Mouse (Mus musculus) retina, postnatal 7 days (tissue): ENCODE measurements around the gene Vps26c.
"Not testable (repeated sequence)": the region's sequence is repeated elsewhere in the genome, so short reads cannot be mapped to it uniquely, and the experiment has no call there.

Experiments
- DNase-seq: peaks from one replicate; pipeline ENCODE4 v3.0.0-alpha.2; 2012; ENCODE audit warnings: low read depth, low spot score

Gene Vps26c

GRCm38 (mm10) chr16:94545781-94546562, 19.3 kb upstream of the Vps26c start:
- DNase-seq = no peak

GRCm38 (mm10) chr16:94544540-94545105, 18.0 kb upstream of the Vps26c start:
- no peak for DNase-seq

- DNase-seq = no peak
Measured at GRCm38 (mm10) chr16:94542898-94543297, 16.3 kb upstream of the Vps26c start.

GRCm38 (mm10) chr16:94540140-94540539, 13.5 kb upstream of the Vps26c start:
- no peak for DNase-seq

- no peak for DNase-seq
Measured at GRCm38 (mm10) chr16:94537159-94537527, 10.5 kb upstream of the Vps26c start.

- no peak for DNase-seq
Measured at GRCm38 (mm10) chr16:94536417-94537158, 10.0 kb upstream of the Vps26c start.

- DNase-seq = no peak
Measured at GRCm38 (mm10) chr16:94535716-94536115, 9.1 kb upstream of the Vps26c start.

GRCm38 (mm10) chr16:94533679-94534078, 7.0 kb upstream of the Vps26c start:
- no peak for DNase-seq

GRCm38 (mm10) chr16:94531268-94531667, 4.6 kb upstream of the Vps26c start:
- DNase-seq = no peak

- DNase-seq = no peak
Measured at GRCm38 (mm10) chr16:94527546-94527945, 916 bp upstream of the Vps26c start.

GRCm38 (mm10) chr16:94527152-94527534, 513 bp upstream of the Vps26c start:
- DNase-seq = no peak

GRCm38 (mm10) chr16:94525955-94526343, 681 bp downstream of the Vps26c start:
- no peak for DNase-seq

- no peak for DNase-seq
Measured at GRCm38 (mm10) chr16:94524691-94525090, 1.9 kb downstream of the Vps26c start.

- DNase-seq = no peak
Measured at GRCm38 (mm10) chr16:94523594-94524377, 2.8 kb downstream of the Vps26c start.

GRCm38 (mm10) chr16:94519028-94519427, 7.6 kb downstream of the Vps26c start:
- DNase-seq = no peak

GRCm38 (mm10) chr16:94517606-94518005, 9.0 kb downstream of the Vps26c start:
- no peak for DNase-seq

- no peak for DNase-seq
Measured at GRCm38 (mm10) chr16:94509983-94510382, 16.6 kb downstream of the Vps26c start.

GRCm38 (mm10) chr16:94508769-94509168, 17.9 kb downstream of the Vps26c start:
- DNase-seq = no peak

GRCm38 (mm10) chr16:94507071-94507470, 19.6 kb downstream of the Vps26c start:
- DNase-seq = no peak

GRCm38 (mm10) chr16:94504192-94504591, 22.4 kb downstream of the Vps26c start:
- DNase-seq = no peak

GRCm38 (mm10) chr16:94497911-94498310, 28.7 kb downstream of the Vps26c start:
- no peak for DNase-seq

GRCm38 (mm10) chr16:94497176-94497575, 29.5 kb downstream of the Vps26c start:
- not testable (repeated sequence) for DNase-seq
